ENCODE assay signal across 13 mouse cellular contexts in genomic region chr3:53087156-53087805, GRCm38 (mm10). TPM values are rescaled to one million over a fixed set of nuclear protein-coding genes. Genes with fewer than 3 reads are reported as not detected.
DNase-seq lines count a peak whose midpoint lies in the region; ATAC-seq and TF ChIP-seq lines count a peak whose summit lies in the region.
"Had no signal": no experiment of that assay in that cellular context is flagged by ENCODE, and none has a peak within 500 bp of the region (broad histone marks: within the 10 kb centered on the region; RNA-seq: fewer than 3 reads in every experiment).

No protein-coding gene starts in this region.

- no peaks in the 10 kb centered on the region for H3K9me3 ChIP-seq in midbrain, embryonic 15.5 days
- no peaks in the 10 kb centered on the region for H3K9me3 ChIP-seq in midbrain, embryonic 10.5 days (replicated peaks)
- H3K9me3 ChIP-seq: liver, embryonic 13.5 days; megakaryocyte, embryonic 14.5 days had no signal

- TF ChIP-seq POLR2A in heart, adult 2 months (IDR thresholded peaks at IDR 0.05; ENCODE audit: insufficient read depth, low read depth, low read length): no peak

- no peak overlapping the region for H3K4me2 ChIP-seq in midbrain, embryonic 15.5 days
- H3K4me2 ChIP-seq: liver, embryonic 13.5 days had no signal

- H3K4me3 ChIP-seq in heart, adult 2 months: no peak overlapping the region
- no peak overlapping the region for H3K4me3 ChIP-seq in midbrain, embryonic 15.5 days
- no peak overlapping the region for H3K4me3 ChIP-seq in midbrain, embryonic 10.5 days
- H3K4me3 ChIP-seq: liver, embryonic 13.5 days; megakaryocyte, embryonic 14.5 days had no signal

- H3K27me3 ChIP-seq in heart, adult 2 months (ENCODE audit: control insufficient read depth, insufficient read depth, low read length): no peaks in the 10 kb centered on the region
- no peaks in the 10 kb centered on the region for H3K27me3 ChIP-seq in midbrain, embryonic 15.5 days (replicated peaks)
- no peaks in the 10 kb centered on the region for H3K27me3 ChIP-seq in midbrain, embryonic 10.5 days (ENCODE audit: low read depth, poor library complexity, severe bottlenecking)
- H3K27me3 ChIP-seq: liver, embryonic 13.5 days had no signal

- TF ChIP-seq EP300 in heart, adult 2 months (IDR thresholded peaks at IDR 0.05; ENCODE audit: insufficient read depth, low read depth, low read length): no peak

- no peak for DNase-seq in heart, adult 2 months
- no peak for DNase-seq in heart, adult 18-20 months
- DNase-seq in midbrain, embryonic 10.5 days (ENCODE audit: low spot score): no peak
- DNase-seq in forelimb bud, embryonic 11.5 days (ENCODE audit: low read depth, low spot score): peak; percentile 40
- no peak for DNase-seq in urinary bladder, postnatal 4 days (ENCODE audit: low spot score in 2 of 2)
- DNase-seq: cerebellum, postnatal 14 days; gastrocnemius, postnatal 25 days; liver, embryonic 13.5 days; thymus, postnatal 36 days had no signal

- peak overlapping the region; percentile 78 for H3K27ac ChIP-seq in heart, adult 2 months
- no peak overlapping the region for H3K27ac ChIP-seq in midbrain, embryonic 15.5 days
- no peak overlapping the region for H3K27ac ChIP-seq in midbrain, embryonic 10.5 days (replicated peaks)
- H3K27ac ChIP-seq: liver, embryonic 13.5 days had no signal

- 0 out of 2 replicates have a peak, but pooled peaks cover 1% of the 10 kb centered on the region for H3K79me2 ChIP-seq in heart, adult 2 months (replicated peaks; ENCODE audit: control insufficient read depth, insufficient read depth, low read length)

- intact Hi-C loops in heart, adult 2 months (cut with DNase I): loop anchor here (5.0 kb wide), 1 partner anchor 45 kb away; the partner anchor contains the start of gene Lhfp

- peaks cover 10% of the 10 kb centered on the region for H3K4me1 ChIP-seq in heart, adult 2 months (ENCODE audit: control insufficient read depth, insufficient read depth, low read length)
- peaks cover 19% of the 10 kb centered on the region for H3K4me1 ChIP-seq in midbrain, embryonic 15.5 days
- H3K4me1 ChIP-seq in midbrain, embryonic 10.5 days: peaks cover 14% of the 10 kb centered on the region
- H3K4me1 ChIP-seq: liver, embryonic 13.5 days; megakaryocyte, embryonic 14.5 days had no signal

- TF ChIP-seq CTCF in heart, adult 2 months (IDR thresholded peaks at IDR 0.05): no peak

- peaks cover 4% of the 10 kb centered on the region for H3K36me3 ChIP-seq in heart, adult 2 months (ENCODE audit: control insufficient read depth, insufficient read depth, low read length)
- H3K36me3 ChIP-seq in midbrain, embryonic 15.5 days (replicated peaks): no peaks in the 10 kb centered on the region
- 0 out of 2 replicates have a peak, but pooled peaks cover 3% of the 10 kb centered on the region for H3K36me3 ChIP-seq in midbrain, embryonic 10.5 days
- H3K36me3 ChIP-seq: liver, embryonic 13.5 days had no signal

- ATAC-seq in midbrain, embryonic 15.5 days (replicated peaks): 0 out of 2 replicates have a peak, but pooled peaks have one; percentile 40
- no peak for ATAC-seq in megakaryocyte progenitor cell, adult 5-6 weeks (replicated peaks; ENCODE audit: poor library complexity)
- ATAC-seq: hindbrain, embryonic 16.5 days had no signal

- H3K9ac ChIP-seq in heart, adult 2 months (ENCODE audit: low read depth, low read length): peak overlapping the region; percentile 63
- H3K9ac ChIP-seq in midbrain, embryonic 15.5 days: no peak overlapping the region
- H3K9ac ChIP-seq: liver, embryonic 13.5 days had no signal

- WGBS in heart, adult 2 months: 28% methylated on average over 8 of the region's 8 CpGs
- WGBS in midbrain, embryonic 15.5 days: 48% methylated on average over 8 of the region's 8 CpGs
- 65% methylated on average over 8 of the region's 8 CpGs for WGBS in midbrain, embryonic 10.5 days

RNA-seq across cellular contexts. Expression of gene Lhfp, which starts 46.0 kb away (rescaled TPM):
- total RNA-seq in heart, adult 2 months (2021): 10 to 100 TPM; 51.4 to 53.5 TPM
- 79.4 and 143 TPM in 2 replicates for polyA plus RNA-seq in heart, adult 2 months (2012; rRNA removed)
- total RNA-seq in heart, adult 18-20 months (2021): 10 to 100 TPM; 42.5 to 44.2 TPM
- polyA plus RNA-seq in midbrain, embryonic 15.5 days (2015; fragmentation: Nextera tagmentation; extraction: Ambion mirVana): 64.8 and 65.0 TPM in 2 replicates
- polyA plus RNA-seq in midbrain, embryonic 10.5 days (2016; fragmentation: Nextera tagmentation; extraction: Ambion mirVana): 43.5 and 52.9 TPM in 2 replicates
- total RNA-seq in megakaryocyte progenitor cell, adult 5-6 weeks (2015): 0.47 TPM in 1 of 2 replicates, not detected in the other
- not detected in 2 replicates for total RNA-seq in megakaryocyte progenitor cell, adult 5-6 weeks (2017)

Comparison
In these comparisons a context has a peak if more than half of its experiments do, and no peak if none do; other contexts are left out.
1. RNA of gene Lhfp, which starts 46.0 kb away (total RNA-seq): 51.4 to 53.5 TPM in heart, adult 2 months and 42.5 to 44.2 TPM in heart, adult 18-20 months; 0.47 TPM in megakaryocyte progenitor cell, adult 5-6 weeks; every median in the first group is over 10 times any median in the second.